Mouse (Mus musculus): ENCODE measurements at regions not wholly inside any gene's neighbourhood (a gene's known extent, or its start where the extent isn't known, plus 50 kb on each side); places are given as distances from the start of the nearest gene placed in this dataset.

- DNase-seq: no peak
Observed at GRCm38 (mm10) chr16:87295727-87296126, 58.3 kb upstream of the N6amt1 start.

DNA sequence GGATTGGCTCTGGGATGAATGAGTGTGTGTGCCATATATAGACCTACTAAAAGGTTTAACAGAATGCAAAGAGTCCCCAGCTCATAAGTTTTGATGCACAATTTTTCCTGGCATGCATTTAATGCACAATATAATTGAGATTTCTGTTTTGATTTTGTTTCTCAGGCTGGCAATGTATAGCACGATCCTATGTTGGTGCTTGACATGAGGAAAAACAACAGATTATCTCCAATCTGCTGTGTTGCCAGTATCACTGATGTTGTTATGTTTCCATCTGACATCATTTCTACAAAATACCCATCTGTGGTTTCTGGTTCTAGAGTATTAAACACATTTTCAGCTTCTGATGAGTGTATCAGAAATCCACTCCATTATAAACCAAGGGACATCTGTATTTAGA lies 61.2 kb upstream of the N6amt1 start:
- no peak for DNase-seq

DNA sequence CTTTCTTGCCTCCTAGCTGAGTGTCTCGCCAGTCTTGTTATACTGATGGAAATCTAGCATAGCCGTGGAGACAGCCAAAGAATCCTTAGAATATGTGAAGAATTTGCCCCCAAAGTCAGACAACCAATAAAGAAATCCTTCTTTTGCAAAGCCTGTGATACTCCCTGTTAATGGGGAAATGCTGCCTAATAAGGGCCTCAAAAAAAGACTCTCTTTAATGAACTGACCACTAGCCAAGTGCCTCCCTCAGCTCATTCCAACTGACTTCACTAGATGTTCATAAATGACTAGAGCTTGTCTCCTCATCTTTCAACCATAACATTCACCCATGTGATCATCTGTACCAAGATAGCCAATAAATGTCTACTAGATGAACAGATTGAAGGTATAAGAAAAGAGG lies 62.3 kb upstream of the N6amt1 start:
- no peak for DNase-seq

- no peak for DNase-seq
Observed at GRCm38 (mm10) chr16:87285639-87286038, 68.3 kb upstream of the N6amt1 start.

- no peak for DNase-seq
Observed at GRCm38 (mm10) chr16:87284835-87285510, 69.0 kb upstream of the N6amt1 start.

- DNase-seq: no peak
Observed at GRCm38 (mm10) chr16:87278518-87278917, 75.5 kb upstream of the N6amt1 start.

DNA sequence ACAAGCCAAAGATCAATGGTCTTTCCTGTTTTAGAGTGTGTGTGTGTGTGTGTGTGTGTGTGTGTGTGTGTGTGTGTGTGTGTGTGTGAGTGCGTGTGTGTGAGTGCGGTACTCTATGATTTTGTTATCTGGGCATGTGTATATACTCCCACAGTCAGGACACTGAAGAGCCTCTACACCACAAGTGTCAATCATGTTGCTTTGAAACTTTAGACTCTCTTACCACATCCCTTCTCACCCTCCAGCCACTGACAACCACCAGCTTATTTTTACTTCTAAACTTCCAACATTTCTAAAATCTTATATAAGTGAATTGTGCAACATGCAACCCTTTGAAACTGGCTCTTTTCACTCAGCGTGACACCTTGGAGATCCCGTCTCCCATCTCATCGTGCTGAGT lies 81.6 kb upstream of the N6amt1 start:
- no peak for DNase-seq

DNA sequence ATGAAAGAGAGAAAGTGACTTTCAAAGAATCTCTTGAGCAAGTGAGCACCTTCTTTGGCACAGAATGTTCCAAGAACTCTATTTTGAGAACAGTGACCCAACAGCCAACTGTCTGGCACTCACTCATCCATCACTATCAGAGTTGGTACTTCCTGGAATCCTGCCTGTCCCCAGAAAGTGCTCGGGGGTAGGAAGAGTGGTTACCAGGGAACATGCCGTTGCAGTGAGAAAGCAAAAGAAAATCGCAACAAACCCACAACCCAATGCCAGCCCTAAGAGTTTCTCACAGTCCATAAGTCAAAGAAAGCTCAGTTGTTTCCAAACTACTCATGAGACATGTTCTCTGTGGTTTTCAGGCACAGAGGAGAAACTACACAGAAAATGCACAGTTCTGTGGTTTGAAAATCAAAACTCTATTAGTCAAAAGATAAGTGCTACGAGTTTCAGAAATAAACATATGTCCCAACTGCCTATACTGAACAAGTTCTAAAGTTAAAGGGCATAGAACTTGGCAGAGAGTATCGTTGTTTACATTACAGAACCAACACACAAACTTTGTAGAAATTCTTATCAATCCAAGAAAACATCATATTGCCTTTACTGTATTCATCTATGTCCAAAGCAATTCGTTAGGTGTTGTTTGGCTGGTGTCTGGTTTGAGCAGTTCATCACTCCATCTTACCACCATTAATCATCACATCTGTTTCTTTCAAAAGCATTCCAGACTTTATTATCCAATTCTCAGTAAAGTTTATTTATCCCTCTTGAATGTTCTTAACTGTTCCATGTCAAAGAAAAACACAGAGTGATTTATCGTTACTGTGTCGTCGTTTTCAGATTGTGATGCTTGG lies 85.8 kb upstream of the N6amt1 start:
- DNase-seq: no peak

GRCm38 (mm10) chr16:87267517-87267916 lies 86.5 kb upstream of the N6amt1 start:
- no peak for DNase-seq

DNA sequence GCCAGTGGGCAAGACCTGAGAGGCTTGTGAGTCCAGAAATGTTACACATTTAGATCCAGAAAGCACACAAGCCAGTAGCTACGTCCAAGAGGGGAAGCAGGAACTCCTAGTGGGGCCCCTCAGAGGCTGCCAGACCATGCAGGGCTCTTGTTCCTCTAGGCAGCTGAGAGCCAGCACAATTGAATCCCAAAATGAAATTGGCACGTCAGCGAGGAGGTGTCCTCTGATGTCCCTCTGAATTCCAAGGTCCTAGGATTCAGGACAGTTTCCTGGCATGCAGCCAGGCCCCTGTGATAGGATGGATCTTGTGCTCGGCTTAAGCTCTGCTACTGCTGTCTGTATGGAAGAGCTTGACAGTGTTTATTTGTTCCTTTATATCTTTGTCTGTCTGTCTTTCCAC lies 90.4 kb upstream of the N6amt1 start:
- DNase-seq: peak; percentile 68

DNA sequence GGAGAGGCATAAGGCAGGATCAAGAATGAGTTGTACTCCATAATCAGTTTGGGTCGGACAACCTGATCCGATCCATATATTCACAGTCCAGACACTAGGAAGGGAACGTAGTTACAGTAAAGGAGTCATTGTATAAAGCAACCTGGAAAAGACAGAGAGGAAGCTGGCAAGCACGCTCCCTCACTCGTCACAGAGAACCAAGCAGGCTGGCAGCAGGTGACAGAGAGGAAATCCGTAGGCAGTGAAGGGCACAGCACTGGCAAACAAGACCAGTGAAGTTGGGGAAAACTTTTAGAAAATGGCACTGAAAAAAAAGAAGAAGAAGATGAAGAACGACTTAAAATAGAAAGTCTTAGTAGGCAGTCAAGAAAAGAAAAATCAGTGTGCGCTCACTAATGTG lies 90.9 kb upstream of the N6amt1 start:
- DNase-seq: no peak

DNA sequence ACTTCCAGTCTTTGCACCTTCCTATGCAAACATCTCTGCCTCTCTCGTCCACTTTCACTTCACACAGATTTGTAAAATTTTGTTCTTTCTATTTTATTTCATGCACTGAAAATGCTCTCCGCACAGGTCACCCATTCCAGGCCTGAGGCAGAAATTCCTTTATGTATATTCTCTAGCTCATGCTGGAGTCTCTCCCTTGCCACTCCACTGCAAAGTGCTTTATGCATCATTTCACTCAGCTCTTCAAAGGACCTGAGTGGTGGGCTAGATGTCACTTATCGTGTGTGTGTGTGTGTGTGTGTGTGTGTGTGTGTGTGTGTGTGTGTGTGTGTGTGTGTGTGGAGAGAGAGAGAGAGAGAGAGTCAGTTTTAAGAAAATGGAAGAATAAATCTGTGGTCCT lies 91.5 kb upstream of the N6amt1 start:
- DNase-seq: no peak

GRCm38 (mm10) chr16:87261527-87261926 lies 92.5 kb upstream of the N6amt1 start:
- peak; percentile 70 for DNase-seq

GRCm38 (mm10) chr16:87254736-87255135 lies 99.2 kb upstream of the N6amt1 start:
- DNase-seq: no peak

DNA sequence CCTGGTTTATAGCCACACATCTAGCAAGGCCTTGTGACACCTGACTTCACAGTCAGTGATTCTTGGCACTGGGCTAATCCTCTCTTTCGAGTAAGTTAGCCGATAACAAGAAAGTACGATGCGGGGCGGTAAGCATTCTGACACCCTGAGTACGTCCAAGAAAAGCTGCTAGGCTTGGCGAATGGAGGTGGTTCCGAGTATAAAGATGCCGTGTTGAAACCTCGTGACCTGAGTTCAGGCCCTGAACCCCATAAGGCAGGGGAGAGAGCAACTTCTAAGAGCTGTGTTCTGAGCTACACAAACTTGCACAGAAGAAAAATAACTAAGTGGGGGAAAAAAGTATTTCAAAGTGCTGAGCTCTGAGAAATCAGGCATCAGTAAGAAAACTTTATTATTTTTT lies 103.5 kb upstream of the N6amt1 start:
- no peak for DNase-seq

GRCm38 (mm10) chr16:87249903-87250302 lies 104.1 kb upstream of the N6amt1 start:
- DNase-seq: no peak

DNA sequence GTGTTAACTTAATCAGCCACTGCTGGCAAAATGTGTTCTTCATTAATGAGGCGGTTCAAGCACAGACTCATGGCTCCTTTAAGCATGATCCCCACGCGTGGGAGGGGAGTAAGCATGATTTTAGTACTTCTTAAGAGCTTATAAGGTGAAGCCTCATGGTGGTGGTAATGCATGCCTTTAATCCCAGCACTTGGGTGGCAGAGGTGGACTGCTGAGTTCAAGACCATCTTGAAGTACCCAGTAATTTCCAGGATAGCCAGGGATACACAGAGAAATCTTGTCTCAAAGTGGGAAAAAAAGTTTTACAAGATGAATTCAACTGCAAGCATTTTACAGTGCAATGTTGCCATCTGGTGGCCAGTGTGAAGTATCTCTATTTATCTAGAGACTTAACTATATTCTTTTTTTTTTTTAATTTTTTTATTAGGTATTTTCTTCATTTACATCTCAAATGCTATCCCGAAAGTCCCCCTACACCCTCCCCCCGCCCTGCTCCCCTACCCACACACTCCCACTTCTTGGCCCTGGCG lies 105.4 kb upstream of the N6amt1 start:
- DNase-seq: no peak

DNA sequence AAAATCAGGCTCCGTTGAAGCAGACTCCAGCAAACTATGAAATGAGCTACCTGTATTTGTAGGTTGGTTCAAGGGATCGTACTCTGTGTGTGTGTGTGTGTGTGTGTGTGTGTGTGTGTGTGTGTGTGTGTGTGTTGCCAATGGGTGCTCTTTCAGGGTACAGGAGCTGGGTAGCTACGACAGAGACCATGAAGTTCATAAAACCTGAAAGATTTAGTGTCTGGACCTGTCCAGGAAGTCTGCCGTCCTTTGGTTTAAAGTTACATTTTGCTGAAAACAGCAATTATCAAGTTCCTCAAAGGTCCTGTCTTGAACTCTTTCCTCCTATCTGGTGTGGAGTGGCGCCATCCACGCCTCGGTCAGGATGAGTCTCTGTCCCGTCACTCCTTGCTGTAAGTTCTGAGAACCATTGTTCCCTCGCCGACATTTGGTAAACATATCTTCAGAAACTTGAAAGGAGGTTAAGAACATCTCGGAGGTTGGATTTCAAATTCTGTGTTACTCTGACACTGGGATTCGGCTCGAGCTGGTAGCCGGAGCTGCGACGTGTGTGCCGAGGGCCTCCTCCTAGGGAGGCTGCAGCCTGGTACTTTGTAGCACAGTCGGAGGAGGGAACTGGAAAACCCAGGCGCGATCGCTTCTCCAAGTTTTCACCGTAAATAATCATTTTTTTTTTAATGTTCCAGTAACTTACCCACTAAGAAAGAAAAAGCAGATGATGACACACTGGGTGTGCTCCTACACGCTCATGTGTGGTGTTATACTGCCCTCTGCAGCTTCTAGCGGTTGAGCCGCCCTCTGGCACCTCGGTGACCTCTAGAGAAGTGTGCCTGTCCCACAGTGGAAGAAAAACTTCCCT lies 107.8 kb upstream of the N6amt1 start:
- no peak for DNase-seq

- DNase-seq: no peak
Observed at GRCm38 (mm10) chr16:87245441-87245840, 108.5 kb upstream of the N6amt1 start.

DNA sequence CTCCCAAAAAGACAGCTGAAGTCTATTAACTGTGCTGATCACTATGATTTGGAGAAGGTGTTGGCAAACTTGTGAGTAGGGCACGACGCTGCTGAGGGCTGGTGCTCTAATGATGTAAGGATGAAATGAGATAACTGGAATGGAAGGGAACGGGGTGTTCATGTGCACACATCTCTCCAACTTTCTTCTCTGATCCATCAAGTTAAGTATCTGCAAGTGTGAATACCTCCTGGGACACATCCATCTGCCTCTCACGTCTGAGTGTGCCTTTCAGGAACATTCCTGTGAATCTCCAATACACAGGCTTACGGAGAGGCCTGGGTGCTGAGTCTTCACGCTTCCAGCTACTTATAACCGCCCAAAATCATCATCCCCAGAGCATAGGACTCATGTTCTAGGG lies 112.0 kb upstream of the N6amt1 start:
- no peak for DNase-seq

- no peak for DNase-seq
Observed at GRCm38 (mm10) chr16:87239105-87239504, 114.9 kb upstream of the N6amt1 start.

GRCm38 (mm10) chr16:87234199-87234598 lies 119.8 kb upstream of the N6amt1 start:
- no peak for DNase-seq

DNA sequence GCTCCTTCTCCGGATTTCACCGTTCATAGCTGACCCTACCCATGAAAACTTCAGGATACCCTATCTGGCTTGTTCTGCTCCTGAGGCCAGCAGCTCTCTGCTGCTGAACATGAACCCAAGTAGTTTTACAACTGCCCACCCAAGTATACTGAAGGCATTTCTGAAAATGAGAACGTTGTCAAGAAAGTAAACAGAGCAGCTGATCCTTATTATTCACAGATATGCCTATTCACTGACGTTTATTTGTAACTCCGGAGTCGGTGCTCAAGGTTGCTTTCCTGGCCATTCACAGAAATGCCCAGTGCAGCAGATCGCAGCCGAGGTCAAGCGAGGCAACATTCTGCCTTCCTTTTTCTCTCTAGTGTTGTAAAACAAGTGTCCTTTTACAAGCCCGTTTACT lies 128.4 kb upstream of the N6amt1 start:
- DNase-seq: no peak
